Mouse (Mus musculus): ENCODE results near the gene Foxa2. TPM values are rescaled to one million over a fixed set of nuclear protein-coding genes. Genes with fewer than 3 reads are reported as not detected.

Gene Foxa2
- polyA plus RNA-seq, 1 experiment = 0.55 TPM

GRCm38 (mm10) chr2:148009049-148009448 lies 37.7 kb downstream of the Foxa2 start:
- H3K4me1 ChIP-seq (replicated peaks; ENCODE audit: control insufficient read depth, insufficient read depth, low read length) = no peaks in the 10 kb centered on the region
- H3K4me3 ChIP-seq (ENCODE audit: control insufficient read depth, insufficient read depth, low read length) = no peak overlapping the region
- TF ChIP-seq POLR2A (IDR thresholded peaks at IDR 0.05; ENCODE audit: control insufficient read depth, extremely low read depth, insufficient read depth, low read length, poor library complexity) (no peak), CTCF (IDR thresholded peaks at IDR 0.05; ENCODE audit: borderline replicate concordance, control insufficient read depth, extremely low read depth, insufficient read depth, low read length, poor library complexity) (no peak)
- no peak overlapping the region for H3K27ac ChIP-seq (ENCODE audit: control insufficient read depth, insufficient read depth, low read length)
- H3K36me3 ChIP-seq (ENCODE audit: control insufficient read depth, insufficient read depth, low read length) = no peaks in the 10 kb centered on the region
- DNase-seq = no peak
- WGBS = 94% methylated on average over 4 of the region's 4 CpGs
- H3K27me3 ChIP-seq (ENCODE audit: control insufficient read depth, insufficient read depth, low read length) = no peaks in the 10 kb centered on the region

DNA sequence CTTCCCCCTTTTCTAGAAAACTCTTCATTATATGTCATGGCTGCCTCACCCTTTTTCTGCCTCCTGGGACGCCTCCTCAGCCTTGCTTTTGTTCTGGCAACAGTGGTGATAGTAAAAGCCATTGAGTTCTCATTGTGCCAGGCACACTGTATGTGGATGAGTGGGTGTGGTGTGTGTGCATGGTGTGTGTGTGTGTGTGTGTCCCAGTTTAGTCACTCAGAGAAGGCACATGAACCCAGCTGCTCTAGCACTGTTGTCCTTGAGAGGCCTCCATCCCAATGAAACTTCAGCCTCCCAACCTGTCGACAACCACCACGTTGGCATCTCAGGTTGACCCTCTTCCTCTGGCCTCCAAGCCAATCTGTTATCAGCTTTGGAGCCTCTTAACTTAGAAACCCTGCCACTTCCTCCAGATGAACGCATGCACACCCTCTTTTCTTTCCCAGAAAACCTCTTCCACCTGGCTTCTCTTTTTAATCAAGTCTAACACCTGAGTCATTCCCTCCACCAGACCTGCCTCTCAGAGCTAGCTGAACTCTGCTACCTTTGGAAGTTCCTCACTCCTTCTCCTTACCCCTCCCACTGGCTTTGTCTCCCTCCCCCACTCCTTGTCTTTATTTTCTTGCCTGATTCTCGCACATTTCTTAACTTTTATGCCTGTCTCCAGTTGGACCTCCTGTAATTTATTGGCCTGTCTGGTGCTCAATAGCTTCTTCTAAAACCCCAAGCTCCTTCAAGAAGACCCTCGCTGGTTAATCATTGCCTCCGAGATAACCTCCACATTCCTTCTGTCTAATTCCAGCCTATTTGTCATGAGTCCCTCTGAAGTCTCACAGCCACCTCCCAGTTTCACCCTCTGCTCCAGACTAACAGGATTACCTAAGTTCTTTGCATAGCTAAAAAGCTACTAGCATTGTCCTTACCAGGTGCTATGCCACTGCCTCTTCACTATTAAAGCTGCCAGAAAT lies 41.9 kb downstream of the Foxa2 start:
- no peaks in the 10 kb centered on the region for H3K4me1 ChIP-seq (replicated peaks; ENCODE audit: control insufficient read depth, insufficient read depth, low read length)
- DNase-seq = no peak
- H3K4me3 ChIP-seq (ENCODE audit: control insufficient read depth, insufficient read depth, low read length) = no peak overlapping the region
- TF ChIP-seq CTCF (IDR thresholded peaks at IDR 0.05; ENCODE audit: borderline replicate concordance, control insufficient read depth, extremely low read depth, insufficient read depth, low read length, poor library complexity) = no peak
- TF ChIP-seq POLR2A (IDR thresholded peaks at IDR 0.05; ENCODE audit: control insufficient read depth, extremely low read depth, insufficient read depth, low read length, poor library complexity) = no peak
- H3K27me3 ChIP-seq (ENCODE audit: control insufficient read depth, insufficient read depth, low read length) = no peaks in the 10 kb centered on the region
- H3K36me3 ChIP-seq (ENCODE audit: control insufficient read depth, insufficient read depth, low read length) = no peaks in the 10 kb centered on the region
- no peak overlapping the region for H3K27ac ChIP-seq (ENCODE audit: control insufficient read depth, insufficient read depth, low read length)
- WGBS = 73% methylated on average over 7 of the region's 7 CpGs

- H3K4me1 ChIP-seq (replicated peaks; ENCODE audit: control insufficient read depth, insufficient read depth, low read length) = no peaks in the 10 kb centered on the region
- WGBS = 91% methylated on average over 3 of the region's 3 CpGs
- H3K27ac ChIP-seq (ENCODE audit: control insufficient read depth, insufficient read depth, low read length) = no peak overlapping the region
- H3K27me3 ChIP-seq (ENCODE audit: control insufficient read depth, insufficient read depth, low read length) = no peaks in the 10 kb centered on the region
- no peaks in the 10 kb centered on the region for H3K36me3 ChIP-seq (ENCODE audit: control insufficient read depth, insufficient read depth, low read length)
- TF ChIP-seq CTCF (IDR thresholded peaks at IDR 0.05; ENCODE audit: borderline replicate concordance, control insufficient read depth, extremely low read depth, insufficient read depth, low read length, poor library complexity) (no peak), POLR2A (IDR thresholded peaks at IDR 0.05; ENCODE audit: control insufficient read depth, extremely low read depth, insufficient read depth, low read length, poor library complexity) (no peak)
- no peak overlapping the region for H3K4me3 ChIP-seq (ENCODE audit: control insufficient read depth, insufficient read depth, low read length)
- no peak for DNase-seq
These were observed 43.3 kb downstream of the Foxa2 start for GRCm38 (mm10) chr2:148003511-148003910.

GRCm38 (mm10) chr2:147998206-147998966 lies 48.4 kb downstream of the Foxa2 start:
- no peak for TF ChIP-seq POLR2A (IDR thresholded peaks at IDR 0.05; ENCODE audit: control insufficient read depth, extremely low read depth, insufficient read depth, low read length, poor library complexity)
- TF ChIP-seq CTCF (IDR thresholded peaks at IDR 0.05; ENCODE audit: borderline replicate concordance, control insufficient read depth, extremely low read depth, insufficient read depth, low read length, poor library complexity) = no peak
- Histone ChIP-seq H3K27ac (ENCODE audit: control insufficient read depth, insufficient read depth, low read length) (no peak overlapping the region), H3K4me1 (replicated peaks; ENCODE audit: control insufficient read depth, insufficient read depth, low read length) (no peaks in the 10 kb centered on the region), H3K27me3 (ENCODE audit: control insufficient read depth, insufficient read depth, low read length) (no peaks in the 10 kb centered on the region), H3K4me3 (ENCODE audit: control insufficient read depth, insufficient read depth, low read length) (no peak overlapping the region), H3K36me3 (ENCODE audit: control insufficient read depth, insufficient read depth, low read length) (no peaks in the 10 kb centered on the region)
- 79% methylated on average over 10 of the region's 10 CpGs for WGBS
- no peak for DNase-seq

GRCm38 (mm10) chr2:147996781-147997180 lies 50.0 kb downstream of the Foxa2 start:
- Histone ChIP-seq H3K4me1 (replicated peaks; ENCODE audit: control insufficient read depth, insufficient read depth, low read length) (no peaks in the 10 kb centered on the region), H3K27me3 (ENCODE audit: control insufficient read depth, insufficient read depth, low read length) (no peaks in the 10 kb centered on the region), H3K4me3 (ENCODE audit: control insufficient read depth, insufficient read depth, low read length) (no peak overlapping the region), H3K36me3 (ENCODE audit: control insufficient read depth, insufficient read depth, low read length) (no peaks in the 10 kb centered on the region), H3K27ac (ENCODE audit: control insufficient read depth, insufficient read depth, low read length) (no peak overlapping the region)
- TF ChIP-seq CTCF (IDR thresholded peaks at IDR 0.05; ENCODE audit: borderline replicate concordance, control insufficient read depth, extremely low read depth, insufficient read depth, low read length, poor library complexity) = no peak
- no peak for TF ChIP-seq POLR2A (IDR thresholded peaks at IDR 0.05; ENCODE audit: control insufficient read depth, extremely low read depth, insufficient read depth, low read length, poor library complexity)
- no peak for DNase-seq

GRCm38 (mm10) chr2:147993821-147994220 lies 52.9 kb downstream of the Foxa2 start:
- Histone ChIP-seq H3K27ac (ENCODE audit: control insufficient read depth, insufficient read depth, low read length) (no peak overlapping the region), H3K36me3 (ENCODE audit: control insufficient read depth, insufficient read depth, low read length) (no peaks in the 10 kb centered on the region), H3K4me1 (replicated peaks; ENCODE audit: control insufficient read depth, insufficient read depth, low read length) (no peaks in the 10 kb centered on the region), H3K27me3 (ENCODE audit: control insufficient read depth, insufficient read depth, low read length) (no peaks in the 10 kb centered on the region), H3K4me3 (ENCODE audit: control insufficient read depth, insufficient read depth, low read length) (no peak overlapping the region)
- DNase-seq = no peak
- TF ChIP-seq POLR2A (IDR thresholded peaks at IDR 0.05; ENCODE audit: control insufficient read depth, extremely low read depth, insufficient read depth, low read length, poor library complexity) = no peak
- no peak for TF ChIP-seq CTCF (IDR thresholded peaks at IDR 0.05; ENCODE audit: borderline replicate concordance, control insufficient read depth, extremely low read depth, insufficient read depth, low read length, poor library complexity)
- WGBS = 28% methylated on average over 4 of the region's 4 CpGs

All from thymus, adult 2 months (tissue).